Mouse (Mus musculus) spleen, adult 2 months (tissue): ENCODE measurements around the gene Tada1. TPM values are rescaled to one million over a fixed set of nuclear protein-coding genes. Genes with fewer than 3 reads are reported as not detected.

Experiments
- DNase-seq, 2 experiments: peaks; one replicate each; pipeline versions ENCODE4 v3.0.0 to v3.0.0-alpha.2; 2012 to 2021; ENCODE audit warnings: low spot score in 2 of 2, low read depth in 1 of 2
- H3K27ac ChIP-seq: fragments of 200-500 bp; 2 replicates; pipeline ENCODE4 v1.5.1; 2012; ENCODE audit warnings: low read length, inconsistent platforms; ENCODE audit not compliant: insufficient read depth
- H3K27me3 ChIP-seq: fragments of 200-500 bp; 2 replicates; pipeline ENCODE4 v1.6.1; 2012; ENCODE audit warnings: mild to moderate bottlenecking, moderate library complexity, low read length, inconsistent platforms; ENCODE audit not compliant: control insufficient read depth, insufficient read depth
- H3K36me3 ChIP-seq: fragments of 200-500 bp; 2 replicates; pipeline ENCODE4 v1.6.1; 2012; ENCODE audit warnings: mild to moderate bottlenecking, low read length, inconsistent platforms; ENCODE audit not compliant: control insufficient read depth, insufficient read depth
- H3K4me1 ChIP-seq: fragments of 200-500 bp; 2 replicates; pipeline ENCODE4 v1.6.1; 2011; ENCODE audit warnings: inconsistent platforms; ENCODE audit not compliant: control insufficient read depth, insufficient read depth, insufficient read length
- H3K4me3 ChIP-seq: fragments of 200-500 bp; 2 replicates; pipeline ENCODE4 v1.5.1; 2011; ENCODE audit warnings: mild to moderate bottlenecking, inconsistent platforms; ENCODE audit not compliant: insufficient read depth, insufficient read length; ENCODE audit errors: extremely low read depth
- CTCF ChIP-seq: fragments of 200-500 bp; IDR thresholded peaks from 2 replicates; pipeline ENCODE4 v1.5.1; 2011; ENCODE audit warnings: mild to moderate bottlenecking, inconsistent platforms; ENCODE audit not compliant: insufficient read depth, insufficient read length, insufficient replicate concordance; ENCODE audit errors: extremely low read depth
- POLR2A ChIP-seq: fragments of 200-500 bp; IDR thresholded peaks from 2 replicates; pipeline ENCODE4 v1.6.1; 2011; ENCODE audit warnings: low read depth, low read length, inconsistent platforms
- WGBS: fragments of 180-500 bp; shearing (Covaris S2); methylation state at CpG from one replicate; pipeline ENCODE4 v1.1.7; 2018; 5-methylcytosine and 5-hydroxymethylcytosine counted together
- polyA plus RNA-seq: library from polyadenylated mRNA; depleted of rRNA; stranded (reverse); fragments of >200 nt; gene quantifications from 2 replicates; pipeline ENCODE4 v1.2.3, GENCODE M21; 2012; rRNA removed

The Tada1 gene
- polyA plus RNA-seq: 12.4 and 14.0 TPM in 2 replicates

GRCm38 (mm10) chr1:166379013-166379629 lies at the start of gene Tada1:
Tada1 (plus strand) TSS chr1:166379097.
- Histone ChIP-seq H3K4me3 (peak within 1 kb of the TSS; percentile 81), H3K27ac (peak within 1 kb of the TSS; percentile 83), H3K27me3 (no peaks in the 10 kb centered on the region), H3K4me1 (no peaks in the 10 kb centered on the region; the same call in 1 of the 2 replicates), H3K36me3 (peaks cover 7% of the 10 kb centered on the region)
- WGBS: under 1% methylated on average over 81 of the region's 81 CpGs
- TF ChIP-seq POLR2A (peak; percentile 25; the same call in 1 of the 2 replicates), CTCF (0 out of 2 replicates have a peak, but pooled peaks have one; percentile 6)
- peak; percentile 67 to 84 for DNase-seq

DNA sequence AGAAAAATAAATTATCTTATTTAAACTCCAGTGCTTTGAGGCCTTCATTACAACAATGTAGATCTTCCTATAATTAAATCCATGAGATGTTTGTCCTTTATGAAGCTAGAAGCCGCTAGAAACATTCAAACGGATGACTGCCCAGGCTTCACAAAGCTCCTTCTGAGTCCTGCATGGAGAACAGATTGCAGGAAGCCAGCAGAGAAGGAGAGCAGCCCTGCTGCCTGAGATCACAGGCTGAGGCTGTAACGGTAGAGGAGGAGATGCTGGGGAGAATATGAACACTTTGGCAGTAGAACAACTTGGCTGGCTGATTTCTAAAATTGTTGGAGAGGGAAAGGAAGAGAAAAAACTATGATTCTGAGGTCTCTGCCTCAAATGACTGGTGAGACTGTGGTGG lies 48.1 kb upstream of the Tada1 start:
- 0 out of 2 replicates have a peak, but pooled peaks cover 1% of the 10 kb centered on the region for H3K27me3 ChIP-seq
- DNase-seq: no peak
- no peaks in the 10 kb centered on the region for H3K36me3 ChIP-seq
- no peak for TF ChIP-seq POLR2A
- TF ChIP-seq CTCF: no peak
- no peak overlapping the region for H3K27ac ChIP-seq
- H3K4me1 ChIP-seq: no peaks in the 10 kb centered on the region
- 78% methylated on average over 3 of the region's 3 CpGs for WGBS
- H3K4me3 ChIP-seq: no peak overlapping the region

DNA sequence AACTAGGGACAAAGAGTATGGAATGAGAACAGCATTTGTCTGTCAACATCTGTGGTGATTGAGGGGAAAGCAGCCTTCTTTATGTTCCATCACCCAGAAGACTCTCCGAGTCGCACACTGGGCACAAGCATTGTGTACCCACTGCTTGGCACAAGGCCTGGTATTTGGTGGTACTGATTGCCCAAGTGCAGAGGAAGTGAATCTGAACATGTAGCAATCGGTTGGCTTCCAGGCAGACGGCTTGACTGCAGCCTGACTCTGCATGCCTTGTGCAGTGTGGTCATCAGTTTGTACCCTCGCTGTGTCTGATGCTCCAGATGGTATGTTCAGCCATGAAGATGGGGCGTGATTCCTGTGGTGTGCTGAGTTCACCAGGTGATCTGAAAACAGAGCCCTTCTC lies 39.8 kb upstream of the Tada1 start:
- Histone ChIP-seq H3K4me1 (no peaks in the 10 kb centered on the region), H3K4me3 (no peak overlapping the region), H3K27me3 (no peaks in the 10 kb centered on the region), H3K36me3 (no peaks in the 10 kb centered on the region), H3K27ac (no peak overlapping the region)
- WGBS: 53% methylated on average over 6 of the region's 6 CpGs
- DNase-seq: no peak
- no peak for TF ChIP-seq POLR2A
- TF ChIP-seq CTCF: no peak

GRCm38 (mm10) chr1:166342060-166342459 lies 36.8 kb upstream of the Tada1 start:
- Histone ChIP-seq H3K27me3 (no peaks in the 10 kb centered on the region), H3K27ac (no peak overlapping the region), H3K4me1 (peaks cover 3% of the 10 kb centered on the region; the same call in 1 of the 2 replicates), H3K4me3 (no peak overlapping the region), H3K36me3 (no peaks in the 10 kb centered on the region)
- no peak for DNase-seq
- no peak for TF ChIP-seq POLR2A
- TF ChIP-seq CTCF: no peak
- 76% methylated on average over 2 of the region's 2 CpGs for WGBS

GRCm38 (mm10) chr1:166342539-166342938 lies 36.4 kb upstream of the Tada1 start:
- Histone ChIP-seq H3K4me1 (peaks cover 3% of the 10 kb centered on the region; the same call in 1 of the 2 replicates), H3K4me3 (no peak overlapping the region), H3K36me3 (no peaks in the 10 kb centered on the region), H3K27ac (no peak overlapping the region), H3K27me3 (no peaks in the 10 kb centered on the region)
- DNase-seq: no peak
- no peak for TF ChIP-seq POLR2A
- no peak for TF ChIP-seq CTCF
- 59% methylated on average over 1 of the region's 1 CpGs for WGBS

DNA sequence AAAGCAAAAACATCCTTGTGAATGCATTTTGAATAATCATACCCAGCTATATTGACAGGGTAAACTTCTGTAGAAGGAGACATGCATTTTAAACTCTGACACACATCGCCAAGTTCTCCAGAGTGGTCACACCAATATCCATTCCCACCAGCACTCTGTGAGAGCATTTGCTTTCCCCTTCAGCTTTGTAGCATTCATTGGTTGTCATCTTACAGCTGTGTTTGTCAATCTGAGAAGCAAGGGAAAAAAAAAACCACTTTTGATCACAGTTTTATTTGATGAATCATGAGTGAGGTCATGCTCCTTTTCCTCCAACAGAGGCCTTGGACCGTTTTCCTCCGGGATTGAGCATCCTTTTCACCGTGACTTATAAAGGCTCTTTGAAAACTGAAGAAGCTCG lies 35.3 kb upstream of the Tada1 start:
- Histone ChIP-seq H3K36me3 (no peaks in the 10 kb centered on the region), H3K27me3 (no peaks in the 10 kb centered on the region), H3K27ac (no peak overlapping the region), H3K4me3 (no peak overlapping the region), H3K4me1 (peaks cover 3% of the 10 kb centered on the region; the same call in 1 of the 2 replicates)
- no peak for TF ChIP-seq CTCF
- TF ChIP-seq POLR2A: no peak
- DNase-seq: no peak
- 78% methylated on average over 5 of the region's 5 CpGs for WGBS
